Mouse (Mus musculus) lung, postnatal 4 days (tissue): ENCODE measurements around the gene Cfap46.

Experiments
- DNase-seq, 2 experiments: peaks; one replicate each; pipeline ENCODE4 v3.0.0; 2021

Gene Cfap46

GRCm38 (mm10) chr7:139683706-139684552, at the start of gene Cfap46:
Gene Cfap46, minus strand, starts transcription at chr7:139683817.
- peak; percentile 88 for DNase-seq

DNA sequence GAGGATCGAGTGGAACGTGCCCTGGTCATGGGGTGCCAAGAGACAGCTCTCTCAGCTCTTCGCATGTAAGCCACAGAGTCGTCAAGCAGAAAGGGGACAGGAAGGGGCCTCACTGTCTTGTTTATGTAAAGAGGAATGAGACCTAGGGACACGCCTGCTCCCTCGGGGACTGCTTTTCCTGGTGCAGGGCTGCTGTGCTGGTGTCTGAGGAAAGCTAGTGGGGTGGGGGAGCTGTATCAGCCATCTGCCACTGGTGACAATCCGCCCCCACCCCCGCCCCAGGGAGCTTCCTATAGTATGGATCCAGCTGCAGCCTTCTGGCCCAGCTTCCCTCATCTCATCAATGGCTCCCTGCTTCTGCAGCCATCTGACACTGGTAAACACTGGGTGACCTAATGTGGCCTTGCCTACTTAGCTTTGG, 47.7 kb upstream of the Cfap46 start:
- DNase-seq: peak; percentile 34 to 65

DNA sequence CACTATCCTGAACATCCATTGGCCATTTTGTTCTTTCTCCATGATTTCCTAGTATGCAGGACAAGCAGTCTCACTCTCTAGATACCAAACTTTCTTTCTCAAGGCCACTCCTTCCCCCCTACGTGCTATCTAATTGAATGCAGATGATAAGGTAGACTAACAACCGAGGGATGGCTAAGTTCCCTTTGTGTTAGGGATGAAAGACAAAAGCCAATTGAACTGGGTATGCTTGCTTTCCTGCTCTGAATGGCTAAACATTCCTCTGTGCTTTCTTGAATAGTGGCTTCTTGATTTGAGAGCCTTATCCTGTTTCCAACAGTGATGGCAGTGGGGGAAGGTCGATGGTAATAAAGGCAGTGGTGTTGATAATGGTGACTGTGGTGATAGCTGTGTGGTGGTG, 43.5 kb upstream of the Cfap46 start:
- DNase-seq: no peak

GRCm38 (mm10) chr7:139725641-139726040, 42.0 kb upstream of the Cfap46 start:
- DNase-seq: no peak

DNA sequence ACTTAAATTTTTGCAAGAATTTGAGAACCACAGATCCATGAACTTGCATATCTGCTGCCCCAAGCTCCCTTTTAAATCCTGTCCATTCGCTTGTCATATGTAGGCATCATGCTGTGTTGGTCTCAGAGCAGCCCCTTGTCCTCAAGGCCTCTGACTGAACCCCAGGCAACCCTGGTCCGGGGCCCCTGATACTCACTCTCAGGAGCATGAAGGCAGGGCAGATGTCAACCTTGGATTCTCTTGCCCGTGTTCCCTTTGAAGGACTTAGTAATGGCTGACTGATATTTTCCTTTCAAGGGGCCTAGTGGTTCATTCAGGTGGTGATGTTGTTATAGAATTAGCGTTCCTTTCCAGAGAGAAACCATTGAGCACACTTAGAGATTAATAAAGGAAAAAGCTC, 40.4 kb upstream of the Cfap46 start:
- DNase-seq: no peak

- DNase-seq: no peak
Observed at GRCm38 (mm10) chr7:139721196-139721595, 37.6 kb upstream of the Cfap46 start.

- peak in 1 of 2 experiments; percentile 7 for DNase-seq
Observed at GRCm38 (mm10) chr7:139717781-139718180, 34.2 kb upstream of the Cfap46 start.

- no peak for DNase-seq
Observed at GRCm38 (mm10) chr7:139711821-139712220, 28.2 kb upstream of the Cfap46 start.

DNA sequence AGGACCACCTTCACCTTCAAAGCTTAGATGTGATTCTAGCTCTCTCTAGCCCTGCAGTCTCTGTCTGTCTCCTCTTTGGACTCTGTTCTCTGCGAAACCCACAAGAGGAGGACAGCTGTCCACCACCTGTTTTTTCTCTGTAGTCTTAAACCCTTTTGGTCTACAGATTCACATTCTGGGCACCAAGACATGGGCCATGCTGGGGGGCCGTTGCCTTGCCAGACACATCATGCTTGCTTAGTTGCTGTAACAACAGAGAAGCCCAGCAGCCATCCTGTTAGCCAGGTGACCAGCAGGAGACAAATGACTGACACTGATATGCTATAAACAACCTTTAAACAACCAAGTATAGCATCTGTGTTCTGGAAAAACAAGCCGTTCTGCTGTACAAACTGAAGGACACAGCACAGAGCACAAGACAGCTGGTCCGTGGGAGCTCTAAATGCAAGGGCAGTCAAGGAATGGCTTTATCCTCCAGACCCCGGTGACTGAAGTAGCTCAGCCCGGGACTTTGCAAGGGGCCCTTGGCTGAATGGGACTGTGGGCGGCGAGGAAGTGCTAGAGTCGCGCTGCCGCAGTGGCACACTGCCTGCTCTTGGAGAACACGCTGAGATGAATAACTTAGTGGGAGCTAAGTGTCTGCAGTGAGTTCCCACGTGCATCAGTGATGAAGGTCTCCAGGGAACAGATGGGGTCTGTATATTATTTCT, 22.9 kb upstream of the Cfap46 start:
- no peak for DNase-seq

DNA sequence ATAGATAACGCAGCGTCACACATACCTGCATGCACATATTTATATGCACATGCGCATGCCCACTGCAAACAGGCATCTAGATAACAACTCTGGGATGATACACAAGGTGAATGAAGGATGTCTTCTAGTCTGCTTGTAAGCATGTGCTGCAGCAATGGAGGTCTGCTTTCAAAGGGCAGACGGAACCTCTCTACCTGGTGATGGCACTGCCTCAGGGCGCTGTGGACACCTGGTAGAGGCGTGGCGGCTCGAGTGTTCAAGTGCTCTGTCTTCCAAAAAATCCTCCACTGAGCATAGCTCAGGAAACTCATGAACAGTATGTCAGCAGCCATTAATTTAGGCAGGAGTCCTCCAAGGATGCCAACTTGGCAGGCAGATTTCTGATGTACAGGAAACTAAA, 22.2 kb upstream of the Cfap46 start:
- no peak for DNase-seq

- no peak for DNase-seq
Observed at GRCm38 (mm10) chr7:139705081-139705480, 21.5 kb upstream of the Cfap46 start.

- DNase-seq: no peak
Observed at GRCm38 (mm10) chr7:139703826-139704199, 20.2 kb upstream of the Cfap46 start.

- peak; percentile 42 to 76 for DNase-seq
Observed at GRCm38 (mm10) chr7:139703146-139703825, 19.7 kb upstream of the Cfap46 start.

- DNase-seq: no peak
Observed at GRCm38 (mm10) chr7:139701651-139702301, 18.2 kb upstream of the Cfap46 start.

GRCm38 (mm10) chr7:139692641-139693294, 9.2 kb upstream of the Cfap46 start:
- DNase-seq: peak in 1 of 2 experiments; percentile 4

GRCm38 (mm10) chr7:139692211-139692610, 8.6 kb upstream of the Cfap46 start:
- peak in 1 of 2 experiments; percentile 2 for DNase-seq

- no peak for DNase-seq
Observed at GRCm38 (mm10) chr7:139685336-139685735, 1.7 kb upstream of the Cfap46 start.

GRCm38 (mm10) chr7:139684553-139684929, 924 bp upstream of the Cfap46 start:
- peak; percentile 88 to 90 for DNase-seq

- DNase-seq: no peak
Observed at GRCm38 (mm10) chr7:139681921-139682598, 1.6 kb downstream of the Cfap46 start.

DNA sequence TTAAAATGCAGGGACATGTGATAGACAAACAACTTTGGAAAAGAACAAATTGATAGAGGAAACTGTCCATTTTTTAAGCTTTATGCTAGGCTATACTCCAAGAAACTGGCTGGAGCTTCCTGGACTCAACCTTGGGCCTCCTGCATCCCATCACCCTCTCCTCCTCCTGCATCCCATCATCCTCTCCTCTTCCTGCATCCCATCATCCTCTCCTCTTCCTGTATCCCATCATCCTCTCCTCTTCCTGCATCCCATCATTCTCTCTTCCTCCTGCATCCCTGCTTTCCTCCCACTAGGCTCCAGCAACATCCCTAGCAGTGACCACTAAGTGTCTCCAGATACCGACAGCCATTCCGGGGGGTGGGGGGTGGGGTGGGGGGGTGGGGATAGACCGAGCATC, 7.2 kb downstream of the Cfap46 start:
- no peak for DNase-seq

- no peak for DNase-seq
Observed at GRCm38 (mm10) chr7:139666871-139667270, 16.7 kb downstream of the Cfap46 start.

GRCm38 (mm10) chr7:139663318-139663717, 20.3 kb downstream of the Cfap46 start:
- DNase-seq: no peak
